Mouse (Mus musculus): ENCODE measurements around the gene Ubxn1.

DNA sequence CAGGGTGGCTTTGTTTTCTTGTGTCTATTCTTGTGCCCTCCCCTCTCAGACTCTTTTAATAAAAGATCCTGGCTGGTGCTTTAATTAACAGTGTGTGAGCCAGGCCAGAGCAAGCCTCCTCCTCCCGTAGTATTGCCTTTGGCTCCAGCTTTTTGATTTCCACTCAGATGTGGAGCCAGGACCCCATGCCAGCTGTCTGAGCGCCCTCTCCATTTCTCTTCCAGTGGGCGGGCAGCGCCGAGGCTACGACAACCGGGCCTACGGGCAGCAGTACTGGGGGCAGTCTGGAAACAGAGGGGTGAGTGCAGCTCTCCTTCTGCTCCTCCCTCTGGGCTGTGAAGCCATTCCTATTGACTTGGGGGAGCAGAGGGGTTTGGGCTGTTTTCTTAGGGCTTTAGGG, 40.6 kb upstream of the Ubxn1 start:
- TF ChIP-seq CTCF (IDR thresholded peaks at IDR 0.05; ENCODE audit: control insufficient read depth, insufficient read depth, insufficient read length) (no peak), MAX (IDR thresholded peaks at IDR 0.05) (no peak), CEBPB (IDR thresholded peaks at IDR 0.05; ENCODE audit: low read depth) (no peak), MYOG (IDR thresholded peaks at IDR 0.05; ENCODE audit: control insufficient read depth, extremely low read depth, insufficient read length) (no peak), USF1 (IDR thresholded peaks at IDR 0.05; ENCODE audit: low read depth) (no peak), FOSL1 (IDR thresholded peaks at IDR 0.05; ENCODE audit: insufficient read depth, low read length, poor library complexity, severe bottlenecking) (no peak), MYOD1 (IDR thresholded peaks at IDR 0.05; ENCODE audit: control insufficient read depth, insufficient read length, low read depth) (no peak)

Data from C2C12 (cell line).